Mouse (Mus musculus) liver, embryonic 14 days (tissue): ENCODE measurements around the gene Psmd10. TPM values are rescaled to one million over a fixed set of nuclear protein-coding genes. Genes with fewer than 3 reads are reported as not detected.

Experiments used
- polyA plus RNA-seq: library from polyadenylated mRNA; depleted of rRNA; stranded (reverse); fragments of >200 nt; gene quantifications from 2 replicates; pipeline ENCODE4 v1.2.3, GENCODE M21; 2012; rRNA removed

The Psmd10 gene
- polyA plus RNA-seq: 18.1 and 19.6 TPM in 2 replicates

GRCm38 (mm10) chrX:140956272-140956940 lies at the start of gene Psmd10, which contains the start of gene Atg4a:
Gene Psmd10 (minus strand): TSS chrX:140956728.
Gene Atg4a (plus strand): TSS chrX:140956907.

GRCm38 (mm10) chrX:140907360-140907759 lies 49.2 kb downstream of the Psmd10 start, which contains the start of gene Vsig1:
Gene Vsig1 (plus strand): TSS chrX:140907608.

Other genes with a start within 250 kb of the Psmd10 start
- not detected in 2 replicates for gene Tex13b, start 143.3 kb downstream of the Psmd10 start, polyA plus RNA-seq
- 0.01 TPM in 1 of 2 replicates, not detected in the other for gene Vsig1, start 49.1 kb downstream of the Psmd10 start, polyA plus RNA-seq
- gene Atg4a, start 179 bp upstream of the Psmd10 start, polyA plus RNA-seq: 12.0 and 12.9 TPM in 2 replicates